Mouse (Mus musculus) kidney, embryonic 16.5 days (tissue): ENCODE results near the gene Ankrd11. TPM values are rescaled to one million over a fixed set of nuclear protein-coding genes. Genes with fewer than 3 reads are reported as not detected.

Experiments
- ATAC-seq: fragments of 200-750 bp; cut with Nextera tagmentation; 2 replicates; pipeline ENCODE4 v1.8.0; 2017; ENCODE audit warnings: moderate TSS enrichment; ENCODE audit not compliant: low FRiP score, low TSS enrichment
- H3K27ac ChIP-seq: fragments of 300-500 bp; sonication (generic); 2 replicates; pipeline ENCODE4 v1.5.1; 2014; ENCODE audit warnings: low read length
- H3K27me3 ChIP-seq: fragments of 300-500 bp; sonication (generic); 2 replicates; pipeline ENCODE4 v1.6.1; 2014; ENCODE audit warnings: low read length, control low read depth, mixed read lengths; ENCODE audit not compliant: insufficient read depth
- H3K36me3 ChIP-seq: fragments of 300-500 bp; sonication (generic); 2 replicates; pipeline ENCODE4 v1.6.1; 2014; ENCODE audit warnings: low read length, control low read depth, mixed read lengths; ENCODE audit not compliant: insufficient read depth
- H3K4me1 ChIP-seq: fragments of 300-500 bp; sonication (generic); 2 replicates; pipeline ENCODE4 v1.6.1; 2014; ENCODE audit warnings: low read length, control low read depth, mixed read lengths; ENCODE audit not compliant: insufficient read depth
- H3K4me2 ChIP-seq: fragments of 300-500 bp; sonication (generic); replicated peaks from 2 replicates; pipeline ENCODE4 v1.6.1; 2014; ENCODE audit warnings: low read depth, low read length
- H3K4me3 ChIP-seq: fragments of 300-500 bp; sonication (generic); 2 replicates; pipeline ENCODE4 v1.5.1; 2014; ENCODE audit warnings: mild to moderate bottlenecking, low read length
- H3K9ac ChIP-seq: fragments of 300-500 bp; sonication (generic); replicated peaks from 2 replicates; pipeline ENCODE4 v1.6.1; 2014; ENCODE audit warnings: low read length
- H3K9me3 ChIP-seq: fragments of 300-500 bp; sonication (generic); 2 replicates; pipeline ENCODE4 v1.6.1; 2016; ENCODE audit warnings: low read length, control low read depth
- WGBS: fragments of 180-500 bp; shearing (Covaris S2); extraction: QIAGEN DNeasy Blood & Tissue Kit; methylation state at CpG from one replicate; pipeline ENCODE4 v1.1.7; 2014; 5-methylcytosine and 5-hydroxymethylcytosine counted together
- polyA plus RNA-seq: library from polyadenylated mRNA; unstranded; fragments of >200 nt; fragmentation: Nextera tagmentation; extraction: Ambion mirVana; gene quantifications from 2 replicates; pipeline ENCODE4 v1.2.1, GENCODE M21; 2015

Ankrd11 gene
- polyA plus RNA-seq, 1 experiment from 2014 or later = 25.6 TPM

DNA sequence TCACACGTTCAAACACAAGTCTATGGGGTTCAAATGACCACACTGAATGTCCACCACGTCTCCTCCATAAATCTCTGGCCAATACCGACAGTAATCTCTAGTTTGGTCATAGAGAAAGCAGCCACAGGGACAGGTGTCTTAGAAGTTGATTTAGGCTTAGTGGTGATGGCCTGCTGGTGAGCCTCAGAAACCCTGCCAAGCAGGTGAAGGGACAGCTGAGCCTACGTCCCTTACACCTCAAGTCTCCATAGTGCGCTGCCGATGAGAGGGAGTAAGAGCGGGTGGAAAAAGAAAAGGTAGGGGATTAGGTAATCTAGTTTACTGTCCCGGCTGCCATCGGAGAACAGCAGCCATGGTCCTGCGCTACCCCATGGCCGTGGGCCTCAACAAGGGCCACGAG lies 205.9 kb downstream of the Ankrd11 start:
- H3K27me3 ChIP-seq = no peaks in the 10 kb centered on the region
- WGBS = 79% methylated on average over 12 of the region's 12 CpGs
- H3K4me1 ChIP-seq = no peaks in the 10 kb centered on the region
- no peak overlapping the region for H3K9ac ChIP-seq
- no peak overlapping the region for H3K4me3 ChIP-seq
- ATAC-seq = no peak
- H3K36me3 ChIP-seq = no peaks in the 10 kb centered on the region
- H3K9me3 ChIP-seq = no peaks in the 10 kb centered on the region
- H3K4me2 ChIP-seq = no peak overlapping the region
- H3K27ac ChIP-seq = no peak overlapping the region

- Histone ChIP-seq H3K27ac (no peak overlapping the region), H3K9me3 (no peaks in the 10 kb centered on the region), H3K4me3 (no peak overlapping the region), H3K4me1 (no peaks in the 10 kb centered on the region), H3K9ac (no peak overlapping the region), H3K4me2 (no peak overlapping the region), H3K27me3 (no peaks in the 10 kb centered on the region), H3K36me3 (no peaks in the 10 kb centered on the region)
- WGBS = 37% methylated on average over 8 of the region's 8 CpGs
- ATAC-seq = peak; percentile 54; the same call in 1 of the 2 replicates
Observed at GRCm38 (mm10) chr8:122834971-122835370, 207.1 kb downstream of the Ankrd11 start.

DNA sequence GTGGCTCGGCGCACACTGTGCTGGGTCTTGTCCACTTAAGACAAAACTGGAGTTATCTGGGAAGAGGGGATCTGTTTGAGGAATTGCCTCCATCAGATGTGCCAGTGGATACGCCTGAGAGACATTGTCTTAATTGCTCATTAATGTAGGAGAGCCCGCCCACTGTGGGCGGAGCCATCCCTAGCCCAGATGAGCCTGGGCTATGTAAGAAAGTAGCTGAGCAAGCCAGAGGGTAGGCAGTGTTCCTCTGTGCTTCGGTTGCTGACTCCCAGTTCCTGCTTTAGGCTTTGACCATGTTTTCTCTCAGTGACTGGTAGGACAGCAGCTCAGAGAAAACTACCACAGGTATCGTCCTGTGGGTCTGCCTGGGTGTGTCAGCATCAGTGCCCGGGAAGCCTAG lies 207.7 kb downstream of the Ankrd11 start:
- Histone ChIP-seq H3K4me3 (no peak overlapping the region), H3K9me3 (no peaks in the 10 kb centered on the region), H3K27me3 (no peaks in the 10 kb centered on the region), H3K4me2 (no peak overlapping the region), H3K4me1 (no peaks in the 10 kb centered on the region), H3K9ac (no peak overlapping the region), H3K36me3 (no peaks in the 10 kb centered on the region), H3K27ac (no peak overlapping the region)
- no peak for ATAC-seq
- 87% methylated on average over 8 of the region's 8 CpGs for WGBS

Other genes starting within 250 kb of the Ankrd11 start
- gene Cdh15, start 194.3 kb downstream of the Ankrd11 start, polyA plus RNA-seq = 1.3 and 1.8 TPM in 2 replicates
- gene Spg7, start 20.7 kb upstream of the Ankrd11 start, polyA plus RNA-seq = 56.6 and 59.1 TPM in 2 replicates
- gene Rpl13, start 60.1 kb upstream of the Ankrd11 start, polyA plus RNA-seq = 1,084 and 1,349 TPM in 2 replicates
- gene Cpne7, start 75.1 kb upstream of the Ankrd11 start, polyA plus RNA-seq = 1.8 and 2.1 TPM in 2 replicates
- 10.5 and 12.6 TPM in 2 replicates for gene Sult5a1, start 116.0 kb upstream of the Ankrd11 start, polyA plus RNA-seq
- 9.6 and 11.8 TPM in 2 replicates for gene Dpep1, start 144.0 kb upstream of the Ankrd11 start, polyA plus RNA-seq
- gene Chmp1a, start 170.5 kb upstream of the Ankrd11 start, polyA plus RNA-seq = 138 and 147 TPM in 2 replicates
- gene Spata33, start 170.6 kb upstream of the Ankrd11 start, polyA plus RNA-seq = 5.2 and 7.4 TPM in 2 replicates
- 39.8 and 40.1 TPM in 2 replicates for gene Cdk10, start 182.6 kb upstream of the Ankrd11 start, polyA plus RNA-seq
- gene Spata2l, start 194.0 kb upstream of the Ankrd11 start, polyA plus RNA-seq = 7.5 and 8.9 TPM in 2 replicates
- gene Zfp276, start 211.9 kb upstream of the Ankrd11 start, polyA plus RNA-seq = 26.7 and 28.5 TPM in 2 replicates
- 25.8 and 31.7 TPM in 2 replicates for gene Vps9d1, start 212.1 kb upstream of the Ankrd11 start, polyA plus RNA-seq